Mouse (Mus musculus) midbrain, postnatal 0 days (tissue): Measurements from ENCODE around the gene Apoa2. TPM values are rescaled to one million over a fixed set of nuclear protein-coding genes. Genes with fewer than 3 reads are reported as not detected.
A peak's percentile ranks its signal among the peaks of the same experiment; 100 is the strongest.

Experiments
- ATAC-seq: fragments of 200-750 bp; cut with Nextera tagmentation; 2 replicates; pipeline ENCODE4 v1.8.0; 2017; ENCODE audit warnings: moderate number of reproducible peaks, mild to moderate bottlenecking, moderate TSS enrichment, moderate library complexity; ENCODE audit not compliant: low FRiP score
- DNase-seq: peaks from one replicate; pipeline ENCODE4 v3.0.0-alpha.2; 2015; ENCODE audit warnings: low spot score
- H3K27ac ChIP-seq: fragments of 300-500 bp; sonication (generic); 2 replicates; pipeline ENCODE4 v1.5.1; 2014; ENCODE audit warnings: low read depth, mild to moderate bottlenecking, low read length, mixed read lengths
- H3K27me3 ChIP-seq: fragments of 300-500 bp; sonication (generic); 2 replicates; pipeline ENCODE4 v1.6.1; 2014; ENCODE audit warnings: low read length, control low read depth, mixed read lengths; ENCODE audit not compliant: insufficient read depth
- H3K36me3 ChIP-seq: fragments of 300-500 bp; sonication (generic); 2 replicates; pipeline ENCODE4 v1.6.1; 2014; ENCODE audit warnings: low read length, control low read depth, mixed read lengths; ENCODE audit not compliant: insufficient read depth
- H3K4me1 ChIP-seq: fragments of 300-500 bp; sonication (generic); 2 replicates; pipeline ENCODE4 v1.6.1; 2014; ENCODE audit warnings: mild to moderate bottlenecking, control low read depth, antibody characterized with exemption, low read length, mixed read lengths; ENCODE audit not compliant: insufficient read depth
- H3K4me2 ChIP-seq: fragments of 300-500 bp; sonication (generic); 2 replicates; pipeline ENCODE4 v1.6.1; 2014; ENCODE audit warnings: low read depth, mild to moderate bottlenecking, low read length, mixed read lengths; ENCODE audit not compliant: poor library complexity, severe bottlenecking
- H3K4me3 ChIP-seq: fragments of 300-500 bp; sonication (generic); 2 replicates; pipeline ENCODE4 v1.5.1; 2014; ENCODE audit warnings: low read depth, mild to moderate bottlenecking, low read length, moderate library complexity
- H3K9ac ChIP-seq: fragments of 300-500 bp; sonication (generic); replicated peaks from 2 replicates; pipeline ENCODE4 v1.6.1; 2014; ENCODE audit warnings: mild to moderate bottlenecking, low read length, moderate library complexity, mixed read lengths; ENCODE audit not compliant: poor library complexity, severe bottlenecking
- H3K9me3 ChIP-seq: fragments of 300-500 bp; sonication (generic); 2 replicates; pipeline ENCODE4 v1.6.1; 2016; ENCODE audit warnings: low read length, control low read depth
- CTCF ChIP-seq: IDR thresholded peaks from 2 replicates; pipeline ENCODE4 v1.5.1; 2016; ENCODE audit warnings: antibody characterized with exemption, mild to moderate bottlenecking
- WGBS: fragments of 180-500 bp; shearing (Covaris S2); extraction: QIAGEN DNeasy Blood & Tissue Kit; methylation state at CpG from one replicate; pipeline ENCODE4 v1.1.7; 2014; 5-methylcytosine and 5-hydroxymethylcytosine counted together
- polyA plus RNA-seq: library from polyadenylated mRNA; unstranded; fragments of >200 nt; fragmentation: Nextera tagmentation; extraction: Ambion mirVana; gene quantifications from 2 replicates; pipeline ENCODE4 v1.2.1, GENCODE M21; 2015
- total RNA-seq: library from RNA; depleted of rRNA; stranded (reverse); fragments of >200 nt; gene quantifications from 2 replicates; pipeline ENCODE4 v1.2.3, GENCODE M21; 2014

The Apoa2 gene
- total and polyA plus RNA-seq, 2 experiments from 2014 or later, result 3.7 to 5.2 TPM

DNA sequence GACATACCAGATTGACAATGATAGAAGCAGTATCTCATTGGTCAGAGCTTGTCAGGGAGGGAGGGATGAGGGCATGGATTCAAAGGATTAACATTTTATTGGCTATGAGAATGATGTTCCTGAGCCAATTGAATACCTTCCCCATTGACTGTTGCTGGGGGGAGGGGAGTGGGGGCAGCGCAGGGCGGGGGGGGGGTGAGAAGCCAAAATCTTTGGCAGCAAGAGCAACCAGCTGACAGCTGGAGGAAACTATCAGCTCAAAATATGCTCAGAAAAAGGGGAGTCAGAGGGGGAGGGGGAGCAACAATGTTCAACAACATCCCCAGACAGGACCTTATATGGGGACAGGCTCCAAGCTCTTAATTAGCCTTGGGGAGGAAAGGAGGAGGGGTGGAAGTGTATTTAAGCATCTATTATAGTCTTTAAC lies 38.3 kb downstream of the Apoa2 start:
- no peak overlapping the region for H3K9ac ChIP-seq
- peak overlapping the region; percentile 32 for H3K4me2 ChIP-seq
- WGBS, result 0% methylated on average over 2 of the region's 2 CpGs
- no peak for TF ChIP-seq CTCF
- H3K4me3 ChIP-seq, result no peak overlapping the region
- no peaks in the 10 kb centered on the region for H3K9me3 ChIP-seq
- H3K4me1 ChIP-seq, result peaks cover 5% of the 10 kb centered on the region; the same call in 1 of the 2 replicates
- H3K27ac ChIP-seq, result peak overlapping the region; percentile 59
- peak; percentile 95 for ATAC-seq
- no peaks in the 10 kb centered on the region for H3K36me3 ChIP-seq
- DNase-seq, result peak; percentile 93
- H3K27me3 ChIP-seq, result no peaks in the 10 kb centered on the region

DNA sequence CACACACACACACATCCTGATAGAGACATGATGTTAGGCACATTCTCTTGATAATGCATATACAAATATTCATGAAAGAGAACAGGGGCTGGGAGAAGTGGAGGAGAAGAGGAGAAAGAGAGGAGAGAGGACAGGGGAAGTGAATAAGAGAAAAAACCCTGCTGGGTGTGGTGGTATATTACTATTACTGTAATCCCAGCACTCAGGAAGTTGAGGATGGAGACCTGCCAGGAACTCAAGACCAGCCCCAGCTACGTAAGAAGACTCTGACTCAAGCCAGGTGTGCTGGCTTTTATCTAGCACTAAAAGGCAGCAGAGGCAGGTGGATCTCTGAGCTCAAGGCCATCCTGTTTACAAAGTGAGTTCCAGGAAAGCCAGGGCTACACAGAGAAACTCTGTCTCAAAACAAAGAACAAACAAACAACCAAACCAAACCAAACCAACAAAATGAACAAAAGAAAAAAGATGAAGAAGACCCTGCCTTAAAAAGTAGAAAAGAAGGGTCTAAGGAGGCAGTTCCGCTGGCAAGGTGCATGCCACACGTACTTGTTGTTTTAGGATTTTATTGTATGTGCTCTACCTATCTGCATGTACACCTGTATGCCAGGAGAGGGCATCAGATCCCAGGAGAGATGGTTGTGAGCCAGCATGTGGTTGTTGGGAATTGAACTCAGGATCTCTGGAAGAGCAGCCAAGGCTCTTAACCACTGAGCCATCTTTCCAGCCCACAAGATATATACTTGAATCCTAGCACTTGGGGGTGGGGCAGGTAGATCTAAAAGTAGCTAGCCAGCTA lies 39.0 kb downstream of the Apoa2 start:
- H3K4me3 ChIP-seq, result no peak overlapping the region
- ATAC-seq, result no peak
- no peaks in the 10 kb centered on the region for H3K27me3 ChIP-seq

GRCm38 (mm10) chr1:171265971-171266744 lies 41.3 kb downstream of the Apoa2 start:
- Histone ChIP-seq H3K9me3 (no peaks in the 10 kb centered on the region), H3K4me1 (peaks cover 9% of the 10 kb centered on the region; the same call in 1 of the 2 replicates), H3K9ac (no peak overlapping the region), H3K4me3 (no peak overlapping the region), H3K4me2 (no peak overlapping the region), H3K27me3 (no peaks in the 10 kb centered on the region), H3K27ac (no peak overlapping the region), H3K36me3 (no peaks in the 10 kb centered on the region)
- WGBS, result 79% methylated on average over 4 of the region's 4 CpGs
- no peak for ATAC-seq
- no peak for TF ChIP-seq CTCF
- DNase-seq, result no peak

More for the DNA sequence above, 39.0 kb downstream of the Apoa2 start:
- DNase-seq, result no peak
- peak; percentile 40 for TF ChIP-seq CTCF
- peaks cover 5% of the 10 kb centered on the region; the same call in 1 of the 2 replicates for H3K4me1 ChIP-seq
- WGBS, result 84% methylated on average over 3 of the region's 3 CpGs
- H3K27ac ChIP-seq, result peak overlapping the region; percentile 59
- no peaks in the 10 kb centered on the region for H3K36me3 ChIP-seq
- peak overlapping the region; percentile 32; the same call in 1 of the 2 replicates for H3K4me2 ChIP-seq
- no peak overlapping the region for H3K9ac ChIP-seq
- no peaks in the 10 kb centered on the region for H3K9me3 ChIP-seq

GRCm38 (mm10) chr1:171268341-171268740 lies 43.5 kb downstream of the Apoa2 start:
- WGBS, result 57% methylated on average over 1 of the region's 1 CpGs
- no peak overlapping the region for H3K4me2 ChIP-seq
- no peak overlapping the region for H3K27ac ChIP-seq
- H3K4me3 ChIP-seq, result no peak overlapping the region
- ATAC-seq (no peak), DNase-seq (no peak)
- peaks cover 13% of the 10 kb centered on the region; the same call in 1 of the 2 replicates for H3K4me1 ChIP-seq
- no peak overlapping the region for H3K9ac ChIP-seq
- H3K9me3 ChIP-seq, result no peaks in the 10 kb centered on the region
- H3K36me3 ChIP-seq, result no peaks in the 10 kb centered on the region
- TF ChIP-seq CTCF, result no peak
- no peaks in the 10 kb centered on the region for H3K27me3 ChIP-seq

DNA sequence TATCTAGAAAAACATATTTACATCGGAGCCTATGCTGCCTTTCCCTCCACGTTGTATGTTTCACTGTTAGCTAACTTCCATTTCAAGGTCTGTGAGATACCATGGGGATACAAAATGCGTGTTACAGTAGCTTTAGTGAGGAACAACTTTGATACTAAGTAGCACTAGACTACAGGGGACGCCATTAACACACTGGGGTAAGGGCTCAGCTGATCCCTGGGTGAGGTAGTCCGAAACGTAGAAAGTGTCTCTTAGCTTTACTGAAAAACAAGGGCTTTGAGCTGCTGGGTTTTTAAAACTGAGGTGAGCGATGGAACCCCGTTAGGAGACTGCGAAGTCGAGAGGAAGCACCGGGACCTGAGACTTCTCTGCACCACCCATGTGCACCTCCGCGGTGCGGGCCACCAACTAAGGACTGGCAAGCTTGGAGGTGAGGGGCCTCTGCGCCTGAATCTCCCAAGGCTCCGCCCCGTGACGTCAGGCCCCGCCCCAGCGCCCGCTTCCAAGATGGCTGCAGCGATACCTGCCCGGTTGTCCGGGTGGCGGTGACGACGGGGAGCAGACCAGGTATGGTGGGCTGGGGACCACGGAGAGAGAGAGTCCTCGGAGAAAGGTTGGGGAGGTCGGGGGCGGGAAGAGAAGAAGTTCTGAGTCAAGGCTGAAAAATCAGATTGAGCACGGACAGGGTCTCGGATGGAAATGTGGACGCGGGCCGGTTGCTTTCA lies 45.2 kb downstream of the Apoa2 start, which contains the start of gene B4galt3:
Gene B4galt3, plus strand, starts transcription at position 481 of the 725 bp plus-strand sequence.
- Histone ChIP-seq H3K36me3 (peaks cover 14% of the 10 kb centered on the region; the same call in 1 of the 2 replicates), H3K27ac (peak within 1 kb of the TSS; percentile 55), H3K27me3 (no peaks in the 10 kb centered on the region), H3K4me1 (peaks cover 9% of the 10 kb centered on the region; the same call in 1 of the 2 replicates), H3K4me2 (peak within 1 kb of the TSS; percentile 89), H3K9me3 (no peaks in the 10 kb centered on the region), H3K9ac (peak within 1 kb of the TSS; percentile 82), H3K4me3 (peak within 1 kb of the TSS; percentile 87)
- peak; percentile 92 for DNase-seq
- peak; percentile 22 for TF ChIP-seq CTCF
- WGBS, result 4% methylated on average over 35 of the region's 36 CpGs
- peak; percentile 92 for ATAC-seq
